Mouse (Mus musculus): ENCODE measurements around the gene Ccdc142.
A peak's percentile ranks its signal among the peaks of the same experiment; 100 is the strongest.

The Ccdc142 gene

DNA sequence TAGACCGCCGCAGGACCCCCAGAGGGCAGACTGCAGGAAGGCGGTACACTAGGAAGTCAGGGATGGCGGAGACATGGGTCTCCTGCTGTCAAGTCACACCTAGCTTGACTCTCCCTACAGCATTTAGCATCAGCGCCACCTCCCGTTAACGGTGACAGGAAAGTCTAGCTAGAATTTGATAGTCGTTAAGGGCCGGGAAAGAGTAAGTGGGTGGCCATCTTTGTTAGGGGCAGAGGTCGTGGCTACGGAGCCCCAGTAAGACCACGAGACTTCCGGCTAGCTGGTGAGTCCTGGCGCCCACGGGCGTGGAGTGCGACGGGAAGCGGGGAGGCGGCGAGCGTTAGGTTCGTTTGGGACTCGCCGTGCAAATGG, at the start of gene Ccdc142, which contains the start of gene Gm42688:
Ccdc142 (plus strand) TSS at position 286 of the 372 bp plus-strand sequence.
Gm42688 (plus strand) TSS at position 302 of the 372 bp plus-strand sequence.
- peak; percentile 88 for DNase-seq (ENCODE audit: low spot score)

DNA sequence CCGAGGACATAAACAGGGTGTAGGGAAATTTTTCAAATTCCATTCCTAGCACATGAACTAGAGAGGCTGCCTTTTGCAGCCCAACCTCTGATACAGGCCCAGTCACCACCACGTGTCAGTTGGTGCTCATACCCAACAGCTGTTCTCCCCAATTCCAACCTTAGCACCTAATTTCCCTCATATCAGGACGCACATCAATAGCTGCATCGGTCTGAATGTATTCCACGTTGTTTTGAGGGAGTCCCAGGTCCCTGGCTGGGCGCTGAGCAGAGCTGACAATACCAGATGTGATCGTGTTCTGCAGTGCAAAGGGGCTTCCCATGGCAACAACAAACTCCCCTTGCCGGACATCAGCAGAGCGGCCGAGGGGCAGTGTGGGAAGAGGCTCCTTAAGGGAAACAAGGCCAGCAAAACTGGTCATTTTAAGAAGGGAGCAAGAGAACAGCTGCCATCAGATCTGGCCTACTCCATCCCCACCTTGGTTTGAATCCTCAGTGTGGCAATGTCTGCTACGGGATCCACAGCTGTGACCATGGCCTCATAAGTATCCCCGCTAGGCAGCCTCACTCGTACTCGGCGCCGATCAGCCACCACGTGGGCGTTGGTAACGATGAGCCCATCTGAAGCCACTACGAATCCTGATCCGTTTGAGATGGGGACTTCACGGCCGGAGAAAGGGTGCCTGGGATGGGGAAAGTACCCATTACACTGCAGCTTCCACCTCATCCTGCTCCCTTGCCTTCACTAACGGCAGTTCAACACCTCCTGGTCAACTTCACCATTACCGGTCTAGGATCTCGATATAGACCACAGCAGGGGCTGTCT, 48.1 kb upstream of the Ccdc142 start:
- peak; percentile 55 for DNase-seq (ENCODE audit: low spot score)

DNA sequence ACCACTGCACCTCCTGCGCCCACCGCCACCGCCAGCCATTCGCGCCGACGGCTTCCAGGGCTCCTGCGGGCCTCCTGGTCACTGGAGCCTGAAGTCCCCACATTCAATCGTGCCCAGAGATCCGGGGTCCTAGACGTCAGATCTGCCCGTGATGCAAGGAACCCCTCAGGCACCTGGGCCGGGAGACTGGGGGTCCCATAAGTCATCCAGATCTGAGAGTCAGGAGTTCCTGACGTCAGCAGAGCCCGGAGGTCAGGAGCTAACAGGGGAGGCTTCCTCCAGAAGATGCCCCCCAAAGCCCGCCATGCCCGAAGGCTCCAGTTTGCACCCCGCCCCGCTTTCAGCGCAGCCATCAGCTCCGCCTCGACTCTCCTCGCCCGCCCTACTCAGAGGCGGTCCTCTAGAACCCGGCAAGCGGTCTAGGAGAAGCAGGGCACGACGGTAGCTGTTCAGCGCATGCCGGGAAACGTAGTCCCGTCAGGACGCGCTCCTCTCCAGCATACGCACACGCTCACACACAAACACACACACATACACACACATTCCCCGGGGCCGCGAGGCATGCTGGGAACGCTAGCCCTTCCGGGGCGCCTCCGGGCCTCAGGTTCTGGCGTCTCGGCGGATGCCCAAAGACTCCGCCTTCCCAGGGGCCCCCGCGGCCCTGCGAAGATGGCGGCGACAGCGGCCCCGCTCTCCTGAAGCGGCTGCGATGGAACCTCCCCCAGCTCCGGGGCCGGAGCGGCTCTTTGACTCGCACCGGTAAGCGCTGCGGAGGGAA, 47.1 kb upstream of the Ccdc142 start, which contains the start of gene Aup1:
Aup1 (plus strand) TSS at position 448 of the 778 bp plus-strand sequence.
- peak; percentile 99 for DNase-seq (ENCODE audit: low spot score)

DNA sequence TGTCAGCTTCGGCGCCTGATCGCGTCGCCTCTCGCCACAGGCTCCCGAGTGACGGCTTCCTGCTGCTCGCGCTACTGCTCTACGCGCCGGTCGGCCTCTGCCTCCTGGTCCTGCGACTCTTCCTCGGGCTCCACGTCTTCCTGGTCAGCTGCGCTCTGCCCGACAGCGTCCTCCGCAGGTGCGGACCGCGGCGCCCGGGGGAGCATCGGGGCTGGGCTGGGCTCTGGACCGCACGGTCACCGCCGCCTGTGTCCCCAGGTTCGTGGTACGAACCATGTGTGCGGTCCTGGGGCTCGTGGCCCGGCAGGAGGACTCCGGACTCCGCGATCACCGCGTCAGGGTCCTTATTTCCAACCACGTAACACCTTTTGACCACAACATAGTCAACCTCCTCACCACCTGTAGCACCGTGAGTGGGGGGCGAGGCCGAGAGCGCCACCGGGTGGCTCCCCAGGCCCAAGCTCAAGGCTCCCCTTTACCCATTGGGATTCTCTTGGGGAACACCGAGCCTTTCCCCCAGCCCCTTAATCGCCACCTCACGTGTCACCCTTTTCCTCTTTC, 46.5 kb upstream of the Ccdc142 start, which contains the start of gene Htra2:
Htra2 (minus strand) TSS at position 403 of the 561 bp plus-strand sequence.
- DNase-seq (ENCODE audit: low spot score) = peak; percentile 36

DNA sequence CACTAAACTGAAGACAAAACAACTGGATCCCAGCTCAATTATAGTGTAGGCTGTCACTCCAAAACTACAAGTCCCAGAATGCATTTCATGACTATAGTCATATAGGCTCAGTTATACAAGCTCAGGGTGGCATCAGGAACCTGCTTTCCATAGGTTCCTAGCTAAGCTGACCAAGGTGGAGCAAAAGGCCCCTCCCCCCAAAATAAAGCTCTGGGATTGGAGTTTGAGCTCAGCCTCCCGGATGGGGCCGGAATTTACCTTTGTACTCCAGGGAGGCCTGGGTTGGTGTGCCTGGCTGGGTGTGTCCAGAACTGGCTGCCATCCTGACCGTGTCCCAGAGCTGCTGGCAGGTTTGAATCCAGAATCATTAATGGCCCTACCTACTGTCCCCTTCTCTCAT, 43.6 kb upstream of the Ccdc142 start, which contains the start of gene Dqx1:
Dqx1 (plus strand) TSS at position 55 of the 400 bp plus-strand sequence.
- DNase-seq (ENCODE audit: low spot score) = no peak

DNA sequence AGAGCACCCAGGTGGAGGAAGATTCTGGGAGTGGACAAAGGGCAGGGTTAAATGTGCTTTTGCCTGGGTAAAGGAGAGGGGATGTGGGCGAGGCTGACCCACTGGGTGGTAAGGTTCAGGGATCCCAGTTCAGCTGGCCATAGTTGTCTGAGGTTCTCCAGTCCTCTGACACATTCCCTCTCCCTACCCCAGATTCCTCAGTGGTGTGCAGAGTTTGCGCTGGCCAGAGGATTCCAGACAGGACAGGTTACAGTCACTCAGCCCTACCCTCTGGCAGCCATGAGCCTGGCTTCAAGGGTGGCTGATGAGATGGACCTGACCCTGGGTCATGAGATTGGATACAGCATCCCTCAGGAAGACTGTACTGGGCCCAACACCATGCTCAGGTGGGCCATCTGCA, 42.7 kb upstream of the Ccdc142 start:
- DNase-seq (ENCODE audit: low spot score) = no peak

DNA sequence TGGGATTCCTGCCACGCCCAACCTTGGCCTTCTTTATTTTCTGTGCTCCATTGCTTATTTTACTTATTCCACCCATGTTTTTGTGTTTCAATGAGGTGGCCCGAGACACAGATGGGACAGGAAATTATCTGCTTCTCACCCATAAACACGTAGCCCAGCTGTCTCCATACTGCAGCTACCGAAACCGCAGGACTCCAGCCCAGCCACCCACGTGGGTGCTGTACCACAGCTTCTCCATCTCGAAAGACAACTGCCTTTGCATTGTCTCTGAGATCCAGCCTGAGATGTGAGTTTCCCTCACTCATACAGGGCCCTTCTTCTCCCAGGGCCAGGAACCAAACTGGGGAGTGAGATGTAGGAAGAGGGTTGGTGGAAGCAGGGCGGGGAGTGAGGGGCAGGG, 35.4 kb upstream of the Ccdc142 start:
- no peak for DNase-seq (ENCODE audit: low spot score)

DNA sequence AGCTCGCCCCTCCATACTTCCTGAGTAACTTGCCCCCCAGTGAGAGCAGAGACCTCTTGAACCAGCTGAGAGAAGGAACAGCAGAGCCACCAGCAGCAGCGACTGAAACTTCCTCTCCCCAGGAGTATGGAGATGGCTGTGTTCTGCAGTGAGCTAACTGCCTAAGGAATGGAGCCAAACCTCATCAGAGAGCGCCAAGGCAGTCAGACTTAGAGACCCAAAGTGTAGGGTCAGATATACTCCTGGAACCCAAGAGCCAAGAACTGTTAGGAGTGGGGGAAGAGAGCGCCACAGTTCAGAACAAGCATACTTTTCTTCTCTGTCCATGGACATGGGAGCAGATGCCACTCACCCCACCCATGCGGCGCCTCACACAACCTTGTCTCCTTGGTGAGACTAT, 35.0 kb upstream of the Ccdc142 start:
- DNase-seq (ENCODE audit: low spot score) = no peak

DNA sequence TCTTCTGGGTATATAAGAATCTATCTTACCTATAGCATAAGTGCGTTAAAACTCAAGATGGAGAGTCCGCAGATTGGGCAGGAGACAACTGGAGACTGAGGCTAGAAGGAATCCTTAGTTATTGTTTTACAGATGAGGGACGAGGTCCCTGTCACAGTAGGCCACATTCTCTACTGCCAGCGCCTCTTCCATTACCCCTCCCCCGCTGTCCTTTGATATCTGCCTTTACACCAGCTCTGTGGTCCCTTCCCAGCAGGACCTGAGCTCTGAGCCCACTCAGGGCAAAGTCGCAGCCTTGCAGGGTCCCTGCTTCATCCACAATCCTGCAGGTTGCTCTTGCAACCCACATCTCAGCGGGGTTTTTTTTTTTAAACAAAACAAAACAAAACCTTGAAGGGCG, 33.2 kb upstream of the Ccdc142 start:
- no peak for DNase-seq (ENCODE audit: low spot score)

DNA sequence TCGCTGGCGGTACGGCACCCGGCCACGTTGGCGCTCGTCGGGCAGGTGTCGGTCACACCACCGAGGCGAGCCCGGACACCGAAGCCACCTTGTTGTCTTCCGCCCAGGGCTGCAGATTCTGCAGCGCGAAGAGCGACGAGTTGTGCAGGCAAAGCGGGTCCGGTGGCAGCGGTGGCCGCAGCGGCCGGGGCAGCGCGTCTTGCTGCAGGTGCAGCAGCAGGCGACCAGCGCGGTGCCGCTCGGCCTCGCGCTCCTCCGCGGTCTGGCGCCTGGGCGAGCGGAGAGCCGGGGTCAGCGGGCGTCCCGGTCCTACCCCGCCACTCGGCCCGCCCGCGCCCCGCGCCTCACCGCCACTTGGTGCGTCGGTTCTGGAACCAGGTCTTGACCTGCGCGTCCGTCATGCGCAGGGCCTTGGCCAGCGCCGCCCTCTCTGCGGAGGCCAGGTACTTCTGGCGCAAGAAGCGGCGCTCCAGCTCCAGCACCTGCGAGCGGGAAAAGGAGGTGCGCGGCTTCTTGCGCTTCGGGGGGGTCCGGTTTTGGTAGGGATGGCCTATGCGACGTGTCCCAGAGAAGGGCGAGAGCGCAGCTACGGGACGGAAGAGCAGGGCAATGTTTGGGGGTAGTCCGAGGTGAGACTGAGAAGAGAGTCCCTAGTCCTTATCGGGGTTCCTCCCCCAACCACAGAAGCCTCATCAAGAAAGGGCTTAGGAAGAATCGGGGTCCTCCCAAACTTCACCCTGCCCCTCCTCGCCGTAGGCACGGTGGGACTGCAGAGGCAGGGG, 32.5 kb upstream of the Ccdc142 start:
- DNase-seq (ENCODE audit: low spot score) = no peak

DNA sequence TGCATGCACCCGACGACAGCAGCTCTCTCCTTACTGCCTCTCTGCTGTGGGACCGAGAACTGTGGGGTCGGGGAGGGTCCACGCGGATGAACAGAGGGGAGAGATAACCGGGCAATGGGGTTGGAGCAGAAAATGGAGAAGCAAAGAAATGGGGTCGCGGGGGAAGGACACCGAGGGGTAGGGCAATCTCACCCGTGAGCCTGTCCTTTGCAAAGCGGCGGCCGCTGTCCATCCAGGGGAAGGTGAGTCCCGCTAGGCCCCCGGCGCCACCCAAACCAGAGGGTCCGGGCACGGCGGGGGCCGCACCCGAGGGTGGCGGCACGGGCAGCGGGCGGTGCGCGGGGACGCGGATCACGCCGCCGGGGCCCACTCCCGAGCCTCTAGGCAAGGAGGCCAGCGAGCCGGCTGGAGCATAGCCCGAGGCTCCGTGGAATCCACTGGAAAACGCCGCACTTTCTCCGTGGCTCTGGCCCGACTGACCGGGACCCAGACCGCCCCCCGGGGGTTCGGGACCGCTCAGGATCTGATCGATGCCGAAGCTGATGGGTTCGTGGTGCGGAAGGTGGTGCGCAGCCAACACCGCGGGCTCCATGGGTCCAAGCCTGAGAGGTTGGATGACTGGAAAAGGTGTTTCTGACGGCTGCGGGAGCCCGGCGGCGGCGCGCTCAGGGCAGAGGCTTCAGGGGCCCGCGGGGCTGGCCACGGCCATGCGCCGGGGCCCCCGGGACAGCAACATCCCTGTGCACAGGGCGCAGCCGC, 31.7 kb upstream of the Ccdc142 start:
- DNase-seq (ENCODE audit: low spot score) = no peak

DNA sequence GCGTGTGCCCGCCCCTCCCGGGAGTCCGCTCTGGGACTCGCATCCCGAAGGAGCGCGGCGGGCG, 31.3 kb upstream of the Ccdc142 start, which contains the start of gene Tlx2:
Tlx2 (minus strand) TSS at position 47 of the 64 bp plus-strand sequence.
- no peak for DNase-seq (ENCODE audit: low spot score)

DNA sequence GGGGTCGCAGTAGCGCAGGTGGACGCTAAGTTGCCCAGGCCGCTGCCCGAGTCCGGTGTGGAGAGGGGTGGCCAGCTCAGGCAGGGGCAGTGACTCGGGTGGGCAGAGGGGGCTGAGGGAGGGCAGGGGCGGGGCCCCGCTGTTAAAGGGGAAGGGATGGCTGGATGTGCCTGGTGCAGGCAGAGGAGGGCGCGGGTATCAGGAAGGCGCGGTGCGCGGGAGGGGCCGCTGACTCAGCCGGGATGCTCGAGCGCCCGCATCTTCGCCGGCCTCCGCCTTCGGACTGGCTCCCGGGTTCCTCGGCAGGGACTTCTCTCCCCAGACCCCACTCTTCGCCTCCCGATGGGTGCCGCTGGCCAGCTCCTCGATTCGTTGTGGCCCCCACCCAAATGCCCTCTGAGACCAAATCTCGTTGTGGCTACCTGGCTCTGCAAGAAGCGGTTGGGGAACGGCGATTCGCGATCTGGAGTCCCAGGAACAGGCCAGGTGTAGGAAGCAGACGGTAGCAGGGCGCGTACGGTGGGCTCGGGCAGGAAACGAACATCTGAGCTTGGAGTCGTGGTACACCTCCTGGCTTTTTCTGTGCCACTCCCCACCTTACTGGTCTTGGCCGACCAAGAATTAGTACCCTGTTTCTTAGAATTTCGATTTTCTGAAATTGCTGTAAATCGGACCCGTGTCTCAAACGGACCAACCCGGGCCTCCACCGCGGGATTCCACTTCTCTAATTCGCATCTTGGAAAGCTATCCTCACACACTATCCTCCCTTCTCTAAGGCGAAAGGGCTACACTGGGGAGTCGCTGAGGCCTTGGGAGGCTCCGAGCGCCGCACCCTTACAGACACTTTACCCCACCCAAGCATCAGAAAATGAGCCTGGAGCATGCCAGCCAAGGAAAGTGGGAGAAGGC, 30.8 kb upstream of the Ccdc142 start:
- peak; percentile 60 for DNase-seq (ENCODE audit: low spot score)

DNA sequence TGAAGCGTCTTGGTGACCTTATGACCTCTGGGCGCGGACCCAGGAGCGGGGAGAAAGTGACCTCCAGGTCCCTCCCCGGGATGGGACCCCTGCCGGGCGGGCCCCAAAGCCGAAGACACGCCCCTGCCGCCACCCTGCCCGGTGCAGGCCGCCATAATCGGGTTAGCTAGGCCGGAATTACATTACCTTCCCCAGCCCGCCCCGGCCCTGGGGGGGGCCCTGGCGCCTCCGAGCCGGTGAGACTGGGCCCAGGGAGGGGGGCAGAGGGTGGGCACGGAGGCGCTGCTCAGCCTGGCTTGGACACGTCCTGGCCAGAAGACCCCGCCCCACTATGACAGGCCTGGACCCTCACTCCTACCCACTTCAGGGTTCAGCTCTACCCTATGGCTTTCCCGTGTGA, 30.2 kb upstream of the Ccdc142 start:
- DNase-seq (ENCODE audit: low spot score) = no peak

DNA sequence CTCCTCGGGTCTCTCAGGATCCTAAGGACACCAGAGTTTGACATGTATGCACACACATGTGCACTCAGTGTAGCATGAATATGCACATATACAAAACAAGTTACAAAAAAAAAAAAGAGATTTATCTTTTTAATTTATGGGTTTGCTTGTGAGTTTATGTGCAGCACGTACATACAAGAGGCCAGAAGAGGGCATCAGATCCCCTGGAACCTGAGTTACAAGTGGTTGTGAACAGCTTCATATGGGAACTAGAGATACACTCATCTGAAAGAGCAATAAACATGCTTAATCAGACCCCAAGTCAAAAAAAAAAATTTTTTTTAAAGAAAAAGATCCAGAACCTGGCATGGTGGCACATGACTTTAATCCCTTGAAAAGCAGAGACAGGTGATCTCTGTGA, 26.4 kb upstream of the Ccdc142 start:
- no peak for DNase-seq (ENCODE audit: low spot score)

DNA sequence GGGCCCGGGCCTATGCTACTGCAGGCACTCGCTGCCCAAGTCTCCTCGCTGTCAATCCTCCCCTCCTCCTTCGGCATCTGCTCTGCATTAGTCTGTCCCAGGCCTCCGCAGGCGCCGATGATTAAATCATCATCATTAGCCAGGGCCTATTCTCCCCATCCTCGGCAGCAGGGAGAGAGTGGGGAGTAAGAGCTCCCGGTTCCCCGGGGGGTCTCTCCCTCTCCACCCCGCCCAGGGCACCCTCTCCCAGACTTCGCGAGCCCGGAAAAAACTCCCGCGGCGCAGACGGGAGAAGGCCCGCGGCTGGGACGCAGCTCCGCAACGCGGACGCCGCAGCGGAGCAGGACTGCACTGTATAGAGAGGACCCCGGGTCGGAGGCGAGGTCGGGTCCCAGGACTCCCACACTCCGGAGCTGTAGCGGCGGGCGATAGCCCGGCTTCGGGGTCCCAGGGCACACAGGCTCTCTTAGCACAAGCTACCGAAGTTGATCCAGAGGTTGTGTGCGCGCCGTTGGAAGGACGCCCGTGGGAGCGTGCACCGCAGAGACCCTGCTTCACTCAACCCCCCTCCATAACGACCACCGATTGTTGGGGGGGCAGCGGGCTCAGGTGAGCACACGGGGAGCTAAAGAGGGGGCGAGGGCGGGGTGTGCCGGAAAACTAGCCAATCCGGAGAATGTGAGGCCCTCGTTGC, 23.6 kb upstream of the Ccdc142 start, which contains the start of gene Pcgf1:
Pcgf1 (plus strand) TSS at position 240 of the 694 bp plus-strand sequence.
- DNase-seq (ENCODE audit: low spot score) = no peak

DNA sequence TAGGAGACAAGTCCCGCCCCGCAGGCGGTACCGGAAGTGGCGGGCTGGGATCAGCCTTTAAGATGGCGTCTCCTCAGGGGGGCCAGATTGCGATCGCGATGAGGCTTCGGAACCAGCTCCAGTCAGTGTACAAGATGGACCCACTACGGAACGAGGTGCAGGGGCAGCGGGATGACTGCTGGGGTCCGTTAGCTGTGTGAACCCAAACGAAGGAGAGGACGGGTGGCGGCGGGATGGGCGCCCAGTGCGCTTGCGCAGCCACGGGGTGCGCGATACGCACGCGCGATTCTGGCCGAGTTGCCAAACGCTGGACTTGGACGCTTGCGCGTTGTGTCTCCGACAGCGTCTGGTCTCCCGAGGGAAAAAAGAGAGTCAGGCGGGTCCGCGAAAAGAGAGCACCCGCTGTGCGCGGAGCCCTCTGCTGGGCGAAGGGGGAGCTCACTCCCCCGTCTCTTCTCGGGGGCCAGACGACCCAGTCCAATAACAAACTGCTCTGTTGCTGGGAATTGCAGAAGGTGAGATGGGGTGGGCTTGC, 23.0 kb upstream of the Ccdc142 start:
- DNase-seq (ENCODE audit: low spot score) = peak; percentile 100

DNA sequence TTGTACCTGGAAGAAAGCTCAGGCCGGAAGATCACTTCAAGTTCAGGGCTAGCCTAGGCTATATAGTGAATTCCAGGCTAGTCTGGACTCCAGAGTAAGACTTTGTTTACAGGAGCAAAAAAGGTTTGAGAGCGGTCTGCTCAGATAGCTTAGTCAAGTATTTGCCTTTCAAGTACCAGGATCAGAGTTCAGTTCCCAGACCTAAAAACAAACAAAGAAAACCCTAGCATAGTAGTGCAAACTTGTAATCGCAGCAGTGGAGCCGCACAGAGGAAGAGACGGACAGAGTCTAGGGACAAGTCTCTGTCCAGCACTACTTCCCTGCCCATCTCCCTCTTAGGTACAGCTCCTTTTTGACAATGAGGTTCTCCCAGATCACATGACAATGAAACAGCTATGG, 21.2 kb upstream of the Ccdc142 start:
- DNase-seq (ENCODE audit: low spot score) = no peak

DNA sequence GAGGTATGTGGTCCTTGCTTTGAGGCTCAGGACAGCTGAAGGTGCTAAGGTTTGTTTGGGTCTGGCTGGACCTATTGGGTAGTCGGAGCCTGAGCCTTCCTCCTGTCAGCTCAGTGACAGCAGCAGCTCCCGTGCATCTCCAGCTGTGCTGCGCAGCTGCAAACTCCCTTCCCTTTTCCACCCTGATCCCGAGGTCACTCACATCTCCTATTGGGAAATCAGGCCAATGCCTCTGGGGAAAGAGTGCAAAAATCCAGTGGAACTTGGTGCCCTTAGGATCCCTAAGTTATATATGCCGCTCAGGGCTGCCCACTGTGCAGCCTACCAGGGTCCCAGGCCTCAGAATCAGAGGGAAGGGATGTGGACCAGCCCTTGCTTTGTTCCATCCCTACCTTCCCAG, 17.9 kb upstream of the Ccdc142 start:
- DNase-seq (ENCODE audit: low spot score) = no peak

DNA sequence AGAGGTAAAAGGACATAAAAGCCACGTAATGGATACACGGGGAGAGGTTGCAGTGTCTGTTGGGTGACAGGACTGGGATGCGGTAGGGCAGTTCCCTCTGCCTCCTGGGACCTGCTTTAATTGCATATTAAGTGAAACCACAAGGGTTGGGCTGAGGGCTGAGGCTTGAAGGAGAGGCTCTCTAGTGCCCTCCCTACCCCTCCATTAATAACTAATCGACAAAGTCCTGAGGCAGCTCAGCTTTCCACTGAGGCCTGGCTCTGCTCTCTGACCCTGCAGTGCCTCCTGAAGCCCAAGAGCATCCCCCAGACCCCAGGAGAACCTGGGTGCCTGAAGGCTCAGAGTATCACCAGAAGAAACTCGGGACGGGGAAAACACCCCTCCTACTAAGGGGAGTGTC, 16.9 kb upstream of the Ccdc142 start:
- DNase-seq (ENCODE audit: low spot score) = no peak
